Mouse (Mus musculus): ENCODE data around the gene Use1.

Gene Use1

DNA sequence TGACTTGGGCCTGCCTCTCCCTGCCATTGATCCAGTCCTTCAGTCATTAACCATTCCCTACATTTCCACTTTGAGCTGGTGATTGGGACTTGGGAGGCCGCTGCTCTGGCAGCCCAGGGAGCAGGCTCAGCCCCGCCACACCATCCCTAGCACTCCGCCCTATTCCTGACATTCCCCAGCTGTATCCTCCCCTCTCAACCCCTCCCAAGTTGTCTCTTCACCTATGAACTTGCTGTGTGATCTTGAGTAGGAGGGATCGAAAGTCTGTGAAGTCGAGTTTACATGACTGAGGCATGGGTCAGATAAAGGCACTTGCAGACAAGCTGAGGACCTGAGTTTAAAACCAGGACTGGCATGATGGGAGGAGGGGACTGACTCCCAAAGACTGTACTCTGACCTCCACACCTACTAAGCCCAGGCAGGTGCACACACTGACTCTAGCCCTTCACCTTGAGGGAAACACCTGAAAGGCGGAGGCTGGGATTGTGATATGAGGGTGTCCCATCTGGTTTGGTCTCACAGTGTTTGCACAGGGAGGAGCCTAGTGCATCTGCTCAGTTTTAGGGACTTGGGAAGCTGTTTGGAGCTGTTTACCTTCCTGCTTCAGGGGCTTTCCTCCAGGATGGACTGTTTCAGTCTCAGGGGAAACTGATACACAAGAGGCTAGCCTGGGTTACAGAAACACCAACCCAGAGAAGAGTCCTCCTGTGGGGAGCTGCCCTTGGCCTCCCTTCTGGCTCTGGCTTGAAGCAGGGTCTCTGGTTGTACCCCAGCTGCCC is 36.6 kb downstream of the Use1 start:
- no peak for DNase-seq (ENCODE audit: low read depth)

DNA sequence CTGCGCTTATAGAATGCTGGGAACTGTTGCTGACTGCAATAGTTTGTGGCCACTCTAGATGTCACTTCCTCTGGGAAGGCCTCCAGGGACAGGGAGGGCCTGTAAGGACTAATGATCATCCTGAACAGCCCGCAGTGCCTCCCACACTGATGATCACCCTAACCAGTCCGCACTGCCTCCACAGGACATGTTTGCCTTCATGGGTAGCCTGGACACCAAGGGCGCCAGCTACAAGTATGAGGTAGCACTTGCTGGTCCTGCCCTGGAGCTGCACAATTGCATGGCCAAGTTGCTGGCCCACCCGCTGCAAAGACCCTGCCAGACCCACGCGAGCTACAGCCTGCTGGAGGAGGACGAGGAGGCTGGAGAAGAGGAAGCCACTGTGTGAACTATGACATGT is 37.4 kb downstream of the Use1 start:
- DNase-seq (ENCODE audit: low read depth): no peak

DNA sequence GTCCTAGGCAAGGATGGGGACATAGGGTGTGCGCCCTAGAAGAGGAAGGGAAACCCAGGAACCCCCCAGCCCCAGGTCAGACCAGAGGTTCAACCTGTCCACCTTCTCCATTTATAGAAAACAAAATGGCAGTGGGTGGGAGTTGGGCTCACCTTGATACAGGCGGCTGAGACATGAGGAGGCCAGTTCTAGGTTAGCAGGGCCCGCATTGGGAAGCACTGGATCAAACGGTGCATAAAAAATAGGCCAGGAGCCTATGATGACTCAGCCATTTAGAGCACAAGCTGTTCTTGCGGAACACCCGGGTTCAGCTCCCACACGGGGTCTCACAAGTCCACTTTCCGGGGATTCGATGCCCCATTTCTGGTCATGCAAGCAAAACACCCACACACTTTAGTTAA is 38.3 kb downstream of the Use1 start:
- DNase-seq (ENCODE audit: low read depth): no peak

DNA sequence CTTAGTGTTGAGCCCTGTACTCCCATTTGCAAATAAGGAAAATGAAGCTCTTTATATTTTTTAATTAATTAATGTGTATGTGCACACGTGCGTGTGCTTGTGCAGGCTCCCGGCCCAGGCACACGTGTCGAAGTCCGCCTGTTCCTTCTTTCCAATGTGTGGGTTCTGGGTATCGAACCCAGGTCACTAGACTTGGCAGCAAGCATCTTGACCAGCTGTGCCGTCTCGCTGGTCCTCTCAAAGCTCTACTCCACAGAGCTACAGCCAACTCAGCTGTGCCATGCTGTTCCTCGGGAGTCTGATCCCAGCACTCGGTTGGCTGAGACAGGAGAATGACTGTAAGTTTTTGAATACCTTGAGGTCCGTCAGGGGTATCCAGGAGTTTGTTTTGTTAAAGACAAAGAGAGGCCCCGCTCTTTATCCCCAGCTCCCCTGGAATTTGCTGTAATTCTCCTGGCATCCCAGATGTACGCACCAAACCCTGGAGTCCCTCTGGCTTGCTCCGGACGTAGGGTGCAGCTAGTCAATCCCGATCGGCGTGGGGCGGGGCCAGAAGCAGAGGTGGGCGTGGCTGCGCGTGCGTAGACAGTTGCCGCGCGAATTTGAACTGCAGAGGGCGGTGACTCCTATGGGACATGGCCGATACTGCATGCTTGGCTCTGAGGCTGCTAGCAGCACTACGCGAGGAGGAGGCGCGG is 38.9 kb downstream of the Use1 start, which contains the start of gene Ankle1:
Ankle1 (plus strand) TSS at position 610 of the 698 bp plus-strand sequence.
- peak; percentile 87 for DNase-seq (ENCODE audit: low read depth)

DNA sequence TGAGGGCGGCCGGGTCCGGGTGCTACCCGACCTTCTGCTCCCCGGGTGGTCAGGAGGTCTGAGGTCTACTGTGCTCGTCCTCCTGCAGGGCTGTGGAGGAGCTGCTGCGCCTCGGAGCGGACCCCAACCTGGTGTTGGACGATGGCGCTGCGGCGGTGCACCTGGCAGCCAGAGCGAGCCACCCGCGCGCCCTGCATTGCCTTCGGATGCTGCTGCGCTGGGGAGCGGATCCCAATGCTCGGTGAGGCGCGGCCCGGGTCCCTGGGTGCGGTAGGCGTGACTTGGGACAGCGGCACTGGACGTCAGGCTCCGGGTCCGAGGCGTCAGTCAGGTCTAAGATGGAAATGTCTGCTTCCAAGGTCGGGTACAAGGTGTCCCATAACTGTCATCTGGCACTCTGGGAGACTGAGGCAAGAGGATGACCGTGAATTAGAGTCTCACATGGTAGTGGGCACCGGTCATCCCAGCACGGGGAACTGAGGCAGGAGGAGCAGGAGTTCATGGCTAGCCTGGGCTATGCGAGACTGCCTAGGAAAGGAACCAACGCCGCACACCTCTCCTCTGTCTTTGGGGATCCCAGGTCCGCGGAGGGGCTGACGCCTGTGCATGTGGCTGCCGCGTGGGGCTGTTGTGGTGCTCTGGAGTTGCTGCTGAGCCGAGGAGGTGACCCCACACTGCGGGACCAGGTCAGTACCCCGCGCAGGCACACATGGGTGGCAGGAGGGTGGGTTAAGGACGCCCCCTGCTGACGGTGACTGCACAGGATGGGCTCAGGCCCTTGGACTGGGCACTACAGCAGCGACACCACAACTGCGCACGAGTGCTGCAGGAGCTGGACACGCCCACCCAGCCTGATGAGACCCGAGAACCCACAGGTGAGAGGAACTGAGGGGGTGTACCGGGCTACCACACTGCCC is 39.7 kb downstream of the Use1 start:
- peak; percentile 54 for DNase-seq (ENCODE audit: low read depth)

DNA sequence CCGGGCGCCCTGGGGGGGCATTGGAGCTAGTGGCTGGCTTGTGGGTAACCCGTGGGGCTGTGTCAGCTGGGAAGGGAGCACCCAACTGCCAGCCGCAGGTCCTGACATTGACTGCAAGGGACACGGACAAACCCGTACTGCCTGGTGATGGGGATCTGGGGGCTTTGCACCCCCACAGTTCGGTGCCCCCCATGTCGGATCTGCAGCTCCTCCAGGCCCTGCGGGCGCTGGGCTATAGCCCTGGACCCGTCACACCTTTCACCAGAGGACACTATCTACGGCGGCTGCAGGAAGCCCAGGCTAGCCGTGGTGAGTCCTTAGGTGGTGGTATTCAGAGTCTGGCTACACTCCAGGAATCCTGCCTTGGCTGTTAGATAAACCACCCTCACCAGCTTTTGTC is 40.8 kb downstream of the Use1 start:
- no peak for DNase-seq (ENCODE audit: low read depth)

DNA sequence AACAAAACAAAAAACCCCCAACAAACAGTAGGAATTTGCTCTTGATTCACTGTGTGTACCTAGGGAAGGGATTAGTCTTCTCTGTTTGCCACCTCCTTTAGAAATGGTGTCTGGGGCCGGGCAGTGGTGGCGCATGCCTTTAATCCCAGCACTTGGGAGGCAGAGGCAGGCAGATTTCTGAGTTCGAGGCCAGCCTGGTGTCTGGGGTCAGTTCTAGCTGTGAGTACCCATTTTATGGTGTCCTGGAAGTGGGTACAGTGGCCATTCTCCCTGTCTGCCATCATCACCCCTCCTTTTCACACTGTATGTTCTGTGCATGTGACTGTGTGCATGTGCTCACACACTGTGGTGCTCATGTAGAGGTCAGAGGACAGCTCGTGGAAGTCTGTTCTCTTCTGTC is 41.6 kb downstream of the Use1 start:
- DNase-seq (ENCODE audit: low read depth): no peak

DNA sequence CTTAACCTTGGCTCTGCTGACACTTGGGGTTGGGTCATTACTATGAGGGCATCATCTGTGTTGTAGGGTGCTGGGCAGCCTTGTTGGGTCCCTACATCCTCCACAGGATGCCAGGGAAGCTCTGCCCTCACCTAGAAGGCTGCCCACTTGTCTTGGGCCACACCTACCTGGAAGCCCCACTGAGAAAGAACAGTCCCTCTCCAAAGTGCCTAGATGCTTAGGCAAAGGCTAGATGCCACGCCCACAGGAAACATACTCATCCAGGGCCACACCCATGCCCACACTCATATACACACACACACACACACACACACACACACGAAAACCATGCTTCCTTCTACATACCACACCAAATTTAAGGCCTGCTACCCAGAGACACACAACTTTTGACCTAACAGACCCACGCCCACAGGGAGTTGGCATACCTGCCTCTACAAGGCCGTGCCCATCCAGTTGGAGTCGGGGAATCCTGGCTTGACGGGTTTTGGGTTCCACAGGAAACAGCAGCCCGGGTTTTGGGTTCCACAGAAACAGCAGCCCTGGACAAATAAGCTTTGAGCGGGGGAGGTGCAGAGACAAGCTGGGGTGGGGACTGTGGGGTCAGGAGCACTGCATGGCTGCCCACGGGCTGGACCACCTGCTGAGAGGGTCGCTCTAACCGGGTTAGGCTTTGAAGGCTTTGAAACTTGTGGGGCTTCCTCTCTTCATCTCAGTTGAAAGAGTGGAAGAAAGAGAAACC is 45.1 kb downstream of the Use1 start:
- DNase-seq (ENCODE audit: low read depth): no peak
